Mouse (Mus musculus) lung, postnatal 0 days (tissue): ENCODE data around the gene Srd5a1.

Experiments used
- CTCF ChIP-seq: IDR thresholded peaks from 2 replicates; pipeline ENCODE4 v1.5.1; 2016; ENCODE audit warnings: antibody characterized with exemption, mild to moderate bottlenecking
- EP300 ChIP-seq: IDR thresholded peaks from 2 replicates; pipeline ENCODE4 v1.6.1; 2016; ENCODE audit warnings: antibody characterized with exemption, mild to moderate bottlenecking, control low read depth

- TF ChIP-seq CTCF (no peak), EP300 (no peak)
Measured at GRCm38 (mm10) chr13:69596515-69596914, 14.7 kb downstream of the Srd5a1 start.
